Comparison of ENCODE assay signal across 8 mouse cellular contexts in genomic region chr3:67344599-67344998, GRCm38 (mm10). TPM values are rescaled to one million over a fixed set of nuclear protein-coding genes. Genes with fewer than 3 reads are reported as not detected.
DNase-seq lines count a peak whose midpoint lies in the region; ATAC-seq and TF ChIP-seq lines count a peak whose summit lies in the region.
"Had no signal": no experiment of that assay in that cellular context is flagged by ENCODE, and none has a peak within 500 bp of the region (broad histone marks: within the 10 kb centered on the region; RNA-seq: fewer than 3 reads in every experiment).

No protein-coding gene starts in this region.

- no peaks in the 10 kb centered on the region for H3K9me3 ChIP-seq in embryonic facial prominence, embryonic 11.5 days (replicated peaks; ENCODE audit: control insufficient read depth, low read length)
- no peaks in the 10 kb centered on the region for H3K9me3 ChIP-seq in limb, embryonic 14.5 days (ENCODE audit: control insufficient read depth, low read length)
- H3K9me3 ChIP-seq: heart, embryonic 13.5 days had no signal

- H3K4me1 ChIP-seq in embryonic facial prominence, embryonic 11.5 days (ENCODE audit: control insufficient read depth, insufficient read depth, low read length), result no peaks in the 10 kb centered on the region
- H3K4me1 ChIP-seq in limb, embryonic 14.5 days (ENCODE audit: control insufficient read depth, insufficient read depth, low read length), result no peaks in the 10 kb centered on the region
- H3K4me1 ChIP-seq: heart, embryonic 13.5 days had no signal

- H3K27me3 ChIP-seq in embryonic facial prominence, embryonic 11.5 days (ENCODE audit: control insufficient read depth, insufficient read depth, low read length), result no peaks in the 10 kb centered on the region
- no peaks in the 10 kb centered on the region for H3K27me3 ChIP-seq in limb, embryonic 14.5 days (ENCODE audit: control insufficient read depth, insufficient read depth, low read length)
- H3K27me3 ChIP-seq: heart, embryonic 13.5 days had no signal

- 4% methylated on average over 2 of the region's 2 CpGs for WGBS in embryonic facial prominence, embryonic 11.5 days
- WGBS in limb, embryonic 14.5 days, result 5% methylated on average over 2 of the region's 2 CpGs

- H3K9ac ChIP-seq in embryonic facial prominence, embryonic 11.5 days (replicated peaks; ENCODE audit: low read length), result no peak overlapping the region
- no peak overlapping the region for H3K9ac ChIP-seq in limb, embryonic 14.5 days (ENCODE audit: low read depth, low read length, severe bottlenecking)
- H3K9ac ChIP-seq: heart, embryonic 13.5 days had no signal

- no peak for ATAC-seq in embryonic facial prominence, embryonic 11.5 days (replicated peaks; ENCODE audit: insufficient number of reproducible peaks, low FRiP score, low TSS enrichment, low read depth)
- peak; percentile 67 for ATAC-seq in inflammation-experienced regulatory T-cells, adult 6 months
- no peak for ATAC-seq in limb, embryonic 14.5 days (ENCODE audit: low FRiP score, low read depth)

- H3K27ac ChIP-seq in embryonic facial prominence, embryonic 11.5 days (replicated peaks; ENCODE audit: low read depth, low read length), result no peak overlapping the region
- no peak overlapping the region for H3K27ac ChIP-seq in limb, embryonic 14.5 days (replicated peaks; ENCODE audit: low read depth, low read length)
- H3K27ac ChIP-seq: heart, embryonic 13.5 days had no signal

- no peaks in the 10 kb centered on the region for H3K36me3 ChIP-seq in embryonic facial prominence, embryonic 11.5 days (replicated peaks; ENCODE audit: control insufficient read depth, insufficient read depth, low read depth, low read length)
- H3K36me3 ChIP-seq in limb, embryonic 14.5 days (ENCODE audit: control insufficient read depth, insufficient read depth, low read length), result no peaks in the 10 kb centered on the region
- H3K36me3 ChIP-seq: heart, embryonic 13.5 days had no signal

- no peak for TF ChIP-seq POLR2A in limb, embryonic 14.5 days (IDR thresholded peaks at IDR 0.05; ENCODE audit: borderline replicate concordance, extremely low read depth, insufficient read depth, insufficient read length)

- no peak overlapping the region for H3K4me3 ChIP-seq in embryonic facial prominence, embryonic 11.5 days (ENCODE audit: low read depth, low read length)
- no peak overlapping the region for H3K4me3 ChIP-seq in limb, embryonic 14.5 days (replicated peaks; ENCODE audit: low read length)
- H3K4me3 ChIP-seq: heart, embryonic 13.5 days had no signal

- H3K4me2 ChIP-seq in embryonic facial prominence, embryonic 11.5 days (ENCODE audit: low read depth, low read length), result no peak overlapping the region
- H3K4me2 ChIP-seq in limb, embryonic 14.5 days (replicated peaks; ENCODE audit: low read depth, low read length, severe bottlenecking), result no peak overlapping the region
- H3K4me2 ChIP-seq: heart, embryonic 13.5 days had no signal

- DNase-seq in urinary bladder, postnatal 25 days (ENCODE audit: low spot score), result peak; percentile 22
- no peak for DNase-seq in urinary bladder, adult 2 months (ENCODE audit: low spot score)
- peak; percentile 39 for DNase-seq in adrenal gland, adult 2 months
- peak; percentile 70 for DNase-seq in embryonic facial prominence, embryonic 11.5 days (ENCODE audit: low spot score)
- peak; percentile 70 for DNase-seq in limb, embryonic 14.5 days (ENCODE audit: low spot score)
- DNase-seq in retina, embryonic 14.5 days (ENCODE audit: low spot score), result peak; percentile 81

RNA-seq across cellular contexts. Expression of gene Mlf1, which starts 29.3 kb away (rescaled TPM):
- polyA plus RNA-seq in urinary bladder, adult 2 months (2012; rRNA removed), result 0.92 and 0.97 TPM in 2 replicates
- 1 to 10 TPM; 2.5 to 4.0 TPM for total RNA-seq in adrenal gland, adult 2 months (2021)
- 0.38 and 0.71 TPM in 2 replicates for polyA plus RNA-seq in adrenal gland, adult 2 months (2012; rRNA removed)
- 27.5 and 33.0 TPM in 2 replicates for polyA plus RNA-seq in embryonic facial prominence, embryonic 11.5 days (2014; fragmentation: Nextera tagmentation; extraction: Ambion mirVana)
- polyA plus RNA-seq in inflammation-experienced regulatory T-cells, adult 6 months (2017; shearing (Covaris generic)), result 1 to 10 TPM in 2 of 3 experiments, under 1 TPM in 1; 0.92 to 8.6 (median 2.0) TPM
- polyA plus RNA-seq in limb, embryonic 14.5 days (2012; rRNA removed), result 5.3 and 7.3 TPM in 2 replicates
- 15.1 and 16.3 TPM in 2 replicates for polyA plus RNA-seq in limb, embryonic 14.5 days (2014; fragmentation: Nextera tagmentation; extraction: Ambion mirVana)

RNA-seq across cellular contexts. Expression of gene Gm17402, which starts 30.4 kb away (rescaled TPM):
- polyA plus RNA-seq in urinary bladder, adult 2 months (2012; rRNA removed), result not detected in 2 replicates
- total RNA-seq in adrenal gland, adult 2 months (2021), result not detected
- not detected in 2 replicates for polyA plus RNA-seq in adrenal gland, adult 2 months (2012; rRNA removed)
- not detected in 2 replicates for polyA plus RNA-seq in embryonic facial prominence, embryonic 11.5 days (2014; fragmentation: Nextera tagmentation; extraction: Ambion mirVana)
- not detected for polyA plus RNA-seq in inflammation-experienced regulatory T-cells, adult 6 months (2017; shearing (Covaris generic))
- not detected in 2 replicates for polyA plus RNA-seq in limb, embryonic 14.5 days (2012; rRNA removed)
- not detected in 2 replicates for polyA plus RNA-seq in limb, embryonic 14.5 days (2014; fragmentation: Nextera tagmentation; extraction: Ambion mirVana)
- polyA plus RNA-seq: heart, embryonic 13.5 days had no signal
